Mouse (Mus musculus) left cerebral cortex, postnatal 36 days (tissue): ENCODE data around the gene Olfr267. TPM values are rescaled to one million over a fixed set of nuclear protein-coding genes. Genes with fewer than 3 reads are reported as not detected.

Source experiments
- DNase-seq, 2 experiments: peaks; one replicate each; pipeline ENCODE4 v3.0.0; 2021 to 2022; ENCODE audit warnings: low spot score in 2 of 2, mixed read lengths in 1 of 2
- intact Hi-C: fragments of 180-260 bp; cut with DNase I; formaldehyde crosslinking; loops from one replicate; pipeline ENCODE4 v1.15.1; 2025
- total RNA-seq, 2 experiments: library from RNA; stranded (reverse); gene quantifications; 2 replicates each; pipeline ENCODE4 v1.2.3; 2021

The Olfr267 gene
- total RNA-seq, result under 1 TPM; 0.12 to 0.25 TPM

- intact Hi-C loops, result no loop called here
- no peak for DNase-seq
These were observed at the start of gene Olfr267 for GRCm38 (mm10) chr4:58787616-58788015. Gene Olfr267 (minus strand): TSS chr4:58787716.

- no peak for DNase-seq
- intact Hi-C loops, result no loop called here
These were observed 45.4 kb upstream of the Olfr267 start for GRCm38 (mm10) chr4:58832908-58833307.

GRCm38 (mm10) chr4:58825921-58826320, 38.4 kb upstream of the Olfr267 start:
- intact Hi-C loops, result no loop called here
- DNase-seq, result no peak

- intact Hi-C loops, result no loop called here
- no peak for DNase-seq
These were observed 857 bp downstream of the Olfr267 start for GRCm38 (mm10) chr4:58786659-58787058.

GRCm38 (mm10) chr4:58763417-58763816, 24.1 kb downstream of the Olfr267 start:
- intact Hi-C loops, result no loop called here

GRCm38 (mm10) chr4:58749510-58749909, 38.0 kb downstream of the Olfr267 start:
- DNase-seq, result no peak
- intact Hi-C loops, result loop anchor here (2.0 to 5.0 kb wide), 3 partner anchors 197 to 483 kb away; partner anchors contain the start of gene Lpar1

More at GRCm38 (mm10) chr4:58763417-58763816, 24.1 kb downstream of the Olfr267 start:
- DNase-seq, result no peak

- intact Hi-C loops, result loop anchor here (2.0 to 5.0 kb wide), 3 partner anchors 197 to 482 kb away; partner anchors contain the start of gene Lpar1
- DNase-seq, result no peak
These were observed 38.4 kb downstream of the Olfr267 start for GRCm38 (mm10) chr4:58749101-58749500.

- intact Hi-C loops, result loop anchor here (5.0 kb wide), 1 partner anchor 193 kb away; the partner anchor contains the start of gene Lpar1
- no peak for DNase-seq
These were observed 41.8 kb downstream of the Olfr267 start for GRCm38 (mm10) chr4:58745583-58746222.

GRCm38 (mm10) chr4:58736867-58737633, 50.5 kb downstream of the Olfr267 start:
- intact Hi-C loops, result no loop called here

More at GRCm38 (mm10) chr4:58736867-58737633, 50.5 kb downstream of the Olfr267 start:
- no peak for DNase-seq

Other genes with a start within 250 kb of the Olfr267 start
- 10 to 100 TPM; 17.6 to 22.3 TPM for gene Lpar1, start 233.8 kb downstream of the Olfr267 start, total RNA-seq
- 100 to 1,000 TPM; 107 to 141 TPM for gene Ecpas, start 125.0 kb upstream of the Olfr267 start, total RNA-seq
- 10 to 100 TPM; 49.5 to 49.8 TPM for gene Zkscan16, start 155.9 kb upstream of the Olfr267 start, total RNA-seq
- 1 to 10 TPM; 1.5 TPM for gene Ptgr1, start 199.4 kb upstream of the Olfr267 start, total RNA-seq
- 1 to 10 TPM; 5.7 to 6.1 TPM for gene Dnajc25, start 207.3 kb upstream of the Olfr267 start, total RNA-seq
- gene Gm20503, start 215.5 kb upstream of the Olfr267 start, total RNA-seq, result 1 to 10 TPM; 2.1 to 3.3 TPM
- 10 to 100 TPM; 66.3 to 72.7 TPM for gene Gng10, start 247.4 kb upstream of the Olfr267 start, total RNA-seq